7 mouse cellular contexts compared by ENCODE assay signal in the genomic region with DNA sequence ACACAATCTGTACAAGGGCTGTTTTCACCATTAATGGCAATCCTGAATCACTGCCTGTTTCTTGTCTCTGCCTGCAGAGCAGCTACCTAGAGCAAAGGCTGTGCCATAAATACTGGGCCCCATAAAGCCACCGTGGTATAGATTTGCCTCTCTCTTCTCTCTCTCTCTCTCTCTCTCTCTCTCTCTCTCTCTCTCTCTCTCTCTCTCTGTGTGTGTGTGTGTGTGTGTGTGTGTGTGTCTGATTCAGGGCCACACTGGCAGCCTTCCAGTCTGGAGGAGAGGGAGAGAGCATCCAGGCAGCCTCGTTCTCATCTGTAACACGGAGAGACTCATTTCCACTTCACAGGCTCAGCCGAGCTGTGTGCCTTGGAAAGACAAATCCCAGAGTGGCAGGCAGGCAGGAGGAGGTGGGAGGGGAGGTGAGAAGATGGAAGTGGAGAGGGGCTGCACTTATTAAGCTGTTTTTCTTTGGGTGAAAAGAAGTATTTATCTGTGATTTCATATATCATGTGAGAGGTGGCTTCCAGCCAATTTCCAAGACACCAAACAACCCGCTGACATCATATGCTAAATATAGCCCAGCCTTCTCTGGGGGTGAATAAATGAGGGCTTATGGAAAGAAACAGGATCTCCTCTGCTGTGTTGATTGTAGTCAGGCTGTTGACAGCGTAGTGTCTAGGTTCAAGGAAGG. TPM values are rescaled to one million over a fixed set of nuclear protein-coding genes. Genes with fewer than 3 reads are reported as not detected.
DNase-seq lines count a peak whose midpoint lies in the region; ATAC-seq and TF ChIP-seq lines count a peak whose summit lies in the region.

No protein-coding gene starts in this region.

- H3K27me3 ChIP-seq in embryonic facial prominence, embryonic 10.5 days (replicated peaks; ENCODE audit: low read depth, poor library complexity, severe bottlenecking), result peaks cover 3% of the 10 kb centered on the region
- no peaks in the 10 kb centered on the region for H3K27me3 ChIP-seq in heart, adult 2 months (ENCODE audit: control insufficient read depth, insufficient read depth, low read length)
- no peaks in the 10 kb centered on the region for H3K27me3 ChIP-seq in kidney, adult 2 months (replicated peaks; ENCODE audit: control insufficient read depth, insufficient read depth, low read length)
- H3K27me3 ChIP-seq in midbrain, embryonic 16.5 days (ENCODE audit: control insufficient read depth, insufficient read depth, low read depth, low read length), result no peaks in the 10 kb centered on the region

- peaks cover 52% of the 10 kb centered on the region for H3K4me1 ChIP-seq in embryonic facial prominence, embryonic 10.5 days
- H3K4me1 ChIP-seq in heart, adult 2 months (ENCODE audit: control insufficient read depth, insufficient read depth, low read length), result peaks cover 31% of the 10 kb centered on the region
- H3K4me1 ChIP-seq in kidney, adult 2 months (ENCODE audit: control insufficient read depth, insufficient read depth, low read length), result peaks cover 21% of the 10 kb centered on the region
- H3K4me1 ChIP-seq in midbrain, embryonic 16.5 days (ENCODE audit: control insufficient read depth, insufficient read depth, low read length), result peaks cover 50% of the 10 kb centered on the region

- peak overlapping the region; percentile 19; the same call in 1 of the 2 replicates for H3K4me2 ChIP-seq in midbrain, embryonic 16.5 days (ENCODE audit: low read length)

- no peak for TF ChIP-seq CTCF in heart, adult 2 months (IDR thresholded peaks at IDR 0.05)
- TF ChIP-seq CTCF in kidney, adult 2 months (conservative IDR thresholded peaks at IDR 0.05; ENCODE audit: insufficient read depth, insufficient read length, low read depth, low read length), result no peak

- peak overlapping the region; percentile 53 for H3K9ac ChIP-seq in heart, adult 2 months (ENCODE audit: low read depth, low read length)
- peak overlapping the region; percentile 52 for H3K9ac ChIP-seq in midbrain, embryonic 16.5 days (ENCODE audit: low read depth, low read length)

- H3K27ac ChIP-seq in embryonic facial prominence, embryonic 10.5 days (replicated peaks), result peak overlapping the region; percentile 71
- peak overlapping the region; percentile 92 for H3K27ac ChIP-seq in heart, adult 2 months
- H3K27ac ChIP-seq in kidney, adult 2 months (ENCODE audit: insufficient read depth, low read depth, low read length), result peak overlapping the region; percentile 61; the same call in 1 of the 2 replicates
- H3K27ac ChIP-seq in midbrain, embryonic 16.5 days (ENCODE audit: low read length), result peak overlapping the region; percentile 99

- H3K79me2 ChIP-seq in heart, adult 2 months (replicated peaks; ENCODE audit: control insufficient read depth, insufficient read depth, low read length), result no peaks in the 10 kb centered on the region

- TF ChIP-seq EP300 in heart, adult 2 months (IDR thresholded peaks at IDR 0.05; ENCODE audit: insufficient read depth, low read depth, low read length), result no peak

- peak; percentile 14; the same call in 1 of the 2 replicates for TF ChIP-seq POLR2A in heart, adult 2 months (IDR thresholded peaks at IDR 0.05; ENCODE audit: insufficient read depth, low read depth, low read length)
- no peak for TF ChIP-seq POLR2A in kidney, adult 2 months (IDR thresholded peaks at IDR 0.05; ENCODE audit: low read depth, low read length)

- peak; percentile 86 for ATAC-seq in midbrain, embryonic 16.5 days

- no peaks in the 10 kb centered on the region for H3K36me3 ChIP-seq in embryonic facial prominence, embryonic 10.5 days (replicated peaks)
- H3K36me3 ChIP-seq in heart, adult 2 months (ENCODE audit: control insufficient read depth, insufficient read depth, low read length), result peaks cover 5% of the 10 kb centered on the region; the same call in 1 of the 2 replicates
- no peaks in the 10 kb centered on the region for H3K36me3 ChIP-seq in kidney, adult 2 months (ENCODE audit: control insufficient read depth, insufficient read depth, low read length)
- H3K36me3 ChIP-seq in midbrain, embryonic 16.5 days (ENCODE audit: control insufficient read depth, insufficient read depth, low read length), result no peaks in the 10 kb centered on the region

- whole genome bisulfite sequencing in embryonic facial prominence, embryonic 10.5 days, result 30% methylated on average over 6 of the region's 6 CpGs
- WGBS in heart, adult 2 months, result 8% methylated on average over 6 of the region's 6 CpGs
- 9% methylated on average over 6 of the region's 6 CpGs for WGBS in kidney, adult 2 months
- 0% methylated on average over 6 of the region's 6 CpGs for WGBS in midbrain, embryonic 16.5 days

- H3K9me3 ChIP-seq in embryonic facial prominence, embryonic 10.5 days, result no peaks in the 10 kb centered on the region
- no peaks in the 10 kb centered on the region for H3K9me3 ChIP-seq in midbrain, embryonic 16.5 days (replicated peaks; ENCODE audit: control insufficient read depth, low read length, poor library complexity, severe bottlenecking)

- no peak overlapping the region for H3K4me3 ChIP-seq in embryonic facial prominence, embryonic 10.5 days
- no peak overlapping the region for H3K4me3 ChIP-seq in heart, adult 2 months
- H3K4me3 ChIP-seq in kidney, adult 2 months (ENCODE audit: insufficient read depth, low read depth, low read length), result no peak overlapping the region
- no peak overlapping the region for H3K4me3 ChIP-seq in midbrain, embryonic 16.5 days (ENCODE audit: low read depth, low read length)

- DNase-seq in adrenal gland, postnatal 36 days, result peak; percentile 76 to 84
- no peak for DNase-seq in embryonic facial prominence, embryonic 10.5 days (ENCODE audit: low spot score)
- DNase-seq in heart, adult 2 months, result peak; percentile 70 to 79
- peak; percentile 82 for DNase-seq in kidney, adult 2 months
- peak; percentile 82 to 86 for DNase-seq in left cerebral cortex, postnatal 36 days (ENCODE audit: low spot score in 2 of 2)
- DNase-seq in testis, postnatal 14 days (ENCODE audit: low spot score), result peak; percentile 59

- intact Hi-C loops in heart, adult 2 months (cut with DNase I), result no loop called here
- intact Hi-C loops in left cerebral cortex, postnatal 36 days (cut with DNase I), result loop anchor here (2.0 kb wide), 1 partner anchor 48 kb away; no protein-coding TSS in a partner anchor

RNA-seq across cellular contexts. Expression of a gene that starts 56.7 kb away (rescaled TPM):
- total RNA-seq in adrenal gland, postnatal 36 days (2021), result 100 to 1,000 TPM in 1 of 2 experiments, 10 to 100 TPM in 1; 89.7 to 114 TPM
- 4.5 and 5.4 TPM in 2 replicates for polyA plus RNA-seq in embryonic facial prominence, embryonic 10.5 days (2016; fragmentation: Nextera tagmentation; extraction: Ambion mirVana)
- 100 to 1,000 TPM in 1 of 2 experiments, 10 to 100 TPM in 1; 56.3 to 132 TPM for total RNA-seq in heart, adult 2 months (2021)
- 33.8 and 37.3 TPM in 2 replicates for polyA plus RNA-seq in heart, adult 2 months (2012; rRNA removed)
- polyA plus RNA-seq in kidney, adult 2 months (2012; rRNA removed), result 40.6 and 46.6 TPM in 2 replicates
- 10 to 100 TPM; 54.3 to 63.3 TPM for total RNA-seq in left cerebral cortex, postnatal 36 days (2021)
- 9.6 and 9.9 TPM in 2 replicates for polyA plus RNA-seq in midbrain, embryonic 16.5 days (2015; fragmentation: Nextera tagmentation; extraction: Ambion mirVana)
